Mouse (Mus musculus): Measurements from ENCODE around the gene Fam78a. TPM values are rescaled to one million over a fixed set of nuclear protein-coding genes. Genes with fewer than 3 reads are reported as not detected.
A peak's percentile ranks its signal among the peaks of the same experiment; 100 is the strongest.

Gene Fam78a
- polyA plus RNA-seq, 2 experiments, result 8.9 to 9.8 TPM

- whole genome bisulfite sequencing (ENCODE audit: insufficient replicate concordance), result 81% methylated on average over 7 of the region's 7 CpGs
- Histone ChIP-seq H3K4me3 (ENCODE audit: insufficient read depth in 1 of 2, low read depth in 2 of 2, low read length in 2 of 2) (no peak overlapping the region), H3K36me3 (replicated peaks; ENCODE audit: control insufficient read depth, insufficient read depth, low read depth) (no peaks in the 10 kb centered on the region), H3K27ac (no peak overlapping the region), H3K9me3 (ENCODE audit: control insufficient read depth, low read length) (no peaks in the 10 kb centered on the region), H3K4me1 (replicated peaks; ENCODE audit: control insufficient read depth in 2 of 2, insufficient read depth in 2 of 2, low read length in 1 of 2) (peaks cover 2 to 10% of the 10 kb centered on the region in 2 experiments; a peak in 3 of 4 replicates), H3K27me3 (ENCODE audit: control insufficient read depth, insufficient read depth, low read length) (no peaks in the 10 kb centered on the region), H3K4me2 (ENCODE audit: low read depth) (no peak overlapping the region), H3K9ac (replicated peaks) (no peak overlapping the region)
- ATAC-seq (ENCODE audit: insufficient read depth), result no peak
- DNase-seq (ENCODE audit: low read depth in 3 of 3, low spot score in 3 of 3), result no peak
- TF ChIP-seq CTCF (IDR thresholded peaks at IDR 0.05; ENCODE audit: low read depth) (no peak), EP300 (IDR thresholded peaks at IDR 0.05; ENCODE audit: low read depth) (no peak)
Measured at GRCm38 (mm10) chr2:32104122-32104521, 19.5 kb upstream of the Fam78a start.

DNA sequence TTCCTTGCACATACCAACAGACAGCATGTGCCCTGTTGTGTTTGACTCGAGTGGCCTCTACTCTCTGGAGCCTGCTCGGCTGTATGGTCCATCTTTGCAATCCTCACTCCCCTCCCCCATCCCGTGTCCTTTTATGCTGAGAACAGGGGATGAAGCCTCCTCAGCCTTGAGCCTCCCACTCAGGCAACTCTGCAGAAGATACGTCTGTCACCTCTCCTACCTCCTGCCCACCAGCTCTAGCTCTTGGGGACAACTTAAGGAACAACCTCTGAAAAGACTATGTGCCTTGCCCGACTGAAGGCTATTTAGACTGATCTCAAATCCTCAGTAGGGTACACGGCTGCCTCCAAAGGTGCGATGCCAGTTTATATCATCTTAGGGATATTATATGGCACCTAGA lies 18.9 kb upstream of the Fam78a start:
- WGBS (ENCODE audit: insufficient replicate concordance), result 66% methylated on average over 7 of the region's 7 CpGs
- no peak overlapping the region for H3K27ac ChIP-seq
- H3K9ac ChIP-seq (replicated peaks), result no peak overlapping the region
- H3K4me1 ChIP-seq (replicated peaks; ENCODE audit: control insufficient read depth in 2 of 2, insufficient read depth in 2 of 2, low read length in 1 of 2), result peaks cover 8 to 15% of the 10 kb centered on the region in 2 experiments; a peak in 3 of 4 replicates
- no peak overlapping the region for H3K4me2 ChIP-seq (ENCODE audit: low read depth)
- ATAC-seq (ENCODE audit: insufficient read depth), result no peak
- H3K9me3 ChIP-seq (ENCODE audit: control insufficient read depth, low read length), result no peaks in the 10 kb centered on the region
- H3K27me3 ChIP-seq (ENCODE audit: control insufficient read depth, insufficient read depth, low read length), result no peaks in the 10 kb centered on the region
- H3K36me3 ChIP-seq (replicated peaks; ENCODE audit: control insufficient read depth, insufficient read depth, low read depth), result no peaks in the 10 kb centered on the region
- no peak for TF ChIP-seq CTCF (IDR thresholded peaks at IDR 0.05; ENCODE audit: low read depth)
- no peak for TF ChIP-seq EP300 (IDR thresholded peaks at IDR 0.05; ENCODE audit: low read depth)
- H3K4me3 ChIP-seq (ENCODE audit: insufficient read depth in 1 of 2, low read depth in 2 of 2, low read length in 2 of 2), result no peak overlapping the region
- DNase-seq (ENCODE audit: low read depth in 3 of 3, low spot score in 3 of 3), result no peak

DNA sequence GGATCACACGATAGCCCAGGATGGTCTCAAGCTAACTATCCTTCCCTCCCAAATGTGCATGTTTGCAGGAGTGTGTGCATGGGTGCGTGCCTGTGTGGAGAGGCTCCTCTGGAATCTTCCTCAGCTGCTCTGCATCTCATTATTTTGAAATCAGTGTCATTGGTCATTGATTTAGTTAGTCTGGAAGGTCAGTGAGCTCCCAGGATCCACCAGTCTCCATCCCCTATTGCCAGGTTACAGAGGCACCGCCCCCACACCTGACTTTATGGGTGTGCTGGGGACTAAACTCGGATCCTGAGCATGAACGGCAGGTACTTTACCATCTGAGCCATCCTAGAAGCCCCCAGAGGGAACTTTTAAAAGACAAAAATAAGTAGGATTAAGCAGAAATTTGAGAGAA lies 18.3 kb upstream of the Fam78a start:
- Histone ChIP-seq H3K9me3 (ENCODE audit: control insufficient read depth, low read length) (no peaks in the 10 kb centered on the region), H3K27ac (no peak overlapping the region), H3K27me3 (ENCODE audit: control insufficient read depth, insufficient read depth, low read length) (no peaks in the 10 kb centered on the region), H3K9ac (replicated peaks) (no peak overlapping the region), H3K36me3 (replicated peaks; ENCODE audit: control insufficient read depth, insufficient read depth, low read depth) (no peaks in the 10 kb centered on the region), H3K4me1 (replicated peaks; ENCODE audit: control insufficient read depth in 2 of 2, insufficient read depth in 2 of 2, low read length in 1 of 2) (peaks cover 9 to 18% of the 10 kb centered on the region in 2 experiments; a peak in 3 of 4 replicates), H3K4me2 (ENCODE audit: low read depth) (no peak overlapping the region), H3K4me3 (ENCODE audit: insufficient read depth in 1 of 2, low read depth in 2 of 2, low read length in 2 of 2) (no peak overlapping the region)
- 74% methylated on average over 5 of the region's 5 CpGs for WGBS (ENCODE audit: insufficient replicate concordance)
- no peak for DNase-seq (ENCODE audit: low read depth in 3 of 3, low spot score in 3 of 3)
- no peak for ATAC-seq (ENCODE audit: insufficient read depth)
- no peak for TF ChIP-seq CTCF (IDR thresholded peaks at IDR 0.05; ENCODE audit: low read depth)
- no peak for TF ChIP-seq EP300 (IDR thresholded peaks at IDR 0.05; ENCODE audit: low read depth)

DNA sequence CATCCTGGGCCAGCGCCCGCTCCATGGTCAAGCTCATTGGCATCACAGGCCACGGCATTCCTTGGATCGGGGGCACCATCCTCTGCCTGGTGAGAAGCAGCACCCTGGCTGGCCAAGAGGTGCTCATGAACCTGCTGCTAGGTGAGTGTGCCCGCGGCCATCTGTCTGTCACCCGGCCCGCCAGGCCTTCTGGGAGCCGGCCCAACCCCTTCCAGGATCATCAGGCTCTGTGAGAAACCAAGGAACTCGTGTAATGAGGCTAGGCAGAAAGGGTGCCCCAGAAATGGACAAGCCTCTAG lies 11.4 kb upstream of the Fam78a start:
- WGBS (ENCODE audit: insufficient replicate concordance), result 76% methylated on average over 10 of the region's 10 CpGs

GRCm38 (mm10) chr2:32095351-32096121 lies 10.9 kb upstream of the Fam78a start, which contains the start of gene Plpp7:
TSS of gene Plpp7 (plus strand) at chr2:32095528.
- ATAC-seq (ENCODE audit: insufficient read depth), result peak; percentile 23; the same call in 1 of the 2 replicates

More for the DNA sequence above, 11.4 kb upstream of the Fam78a start:
- DNase-seq (ENCODE audit: low read depth in 3 of 3, low spot score in 3 of 3) (no peak), ATAC-seq (ENCODE audit: insufficient read depth) (no peak)
- Histone ChIP-seq H3K9me3 (ENCODE audit: control insufficient read depth, low read length) (no peaks in the 10 kb centered on the region), H3K27me3 (ENCODE audit: control insufficient read depth, insufficient read depth, low read length) (no peaks in the 10 kb centered on the region), H3K4me3 (ENCODE audit: insufficient read depth in 1 of 2, low read depth in 2 of 2, low read length in 2 of 2) (peak overlapping the region in 1 of 2 experiments; percentile 27; a peak in 1 of 4 replicates), H3K36me3 (replicated peaks; ENCODE audit: control insufficient read depth, insufficient read depth, low read depth) (no peaks in the 10 kb centered on the region), H3K4me1 (replicated peaks; ENCODE audit: control insufficient read depth in 2 of 2, insufficient read depth in 2 of 2, low read length in 1 of 2) (peaks cover 14 to 21% of the 10 kb centered on the region in 2 experiments), H3K4me2 (ENCODE audit: low read depth) (peak overlapping the region; percentile 41), H3K9ac (replicated peaks) (no peak overlapping the region; the same call in 1 of the 2 replicates), H3K27ac (no peak overlapping the region)
- TF ChIP-seq EP300 (IDR thresholded peaks at IDR 0.05; ENCODE audit: low read depth) (no peak), CTCF (IDR thresholded peaks at IDR 0.05; ENCODE audit: low read depth) (no peak)

More at GRCm38 (mm10) chr2:32095351-32096121, 10.9 kb upstream of the Fam78a start, which contains the start of gene Plpp7:
- WGBS (ENCODE audit: insufficient replicate concordance), result 56% methylated on average over 22 of the region's 22 CpGs
- TF ChIP-seq CTCF (IDR thresholded peaks at IDR 0.05; ENCODE audit: low read depth) (no peak), EP300 (IDR thresholded peaks at IDR 0.05; ENCODE audit: low read depth) (no peak)
- Histone ChIP-seq H3K27me3 (ENCODE audit: control insufficient read depth, insufficient read depth, low read length) (no peaks in the 10 kb centered on the region), H3K36me3 (replicated peaks; ENCODE audit: control insufficient read depth, insufficient read depth, low read depth) (no peaks in the 10 kb centered on the region), H3K9ac (replicated peaks) (peak within 1 kb of the TSS; percentile 25; the same call in 1 of the 2 replicates), H3K4me3 (ENCODE audit: insufficient read depth in 1 of 2, low read depth in 2 of 2, low read length in 2 of 2) (peak within 1 kb of the TSS; percentile 27 to 33), H3K4me1 (replicated peaks; ENCODE audit: control insufficient read depth in 2 of 2, insufficient read depth in 2 of 2, low read length in 1 of 2) (peaks cover 14 to 21% of the 10 kb centered on the region in 2 experiments), H3K27ac (no peak within 1 kb of the TSS; the same call in 1 of the 2 replicates), H3K9me3 (ENCODE audit: control insufficient read depth, low read length) (no peaks in the 10 kb centered on the region), H3K4me2 (ENCODE audit: low read depth) (peak within 1 kb of the TSS; percentile 41)
- no peak for DNase-seq (ENCODE audit: low read depth in 3 of 3, low spot score in 3 of 3)

All from liver, embryonic 14.5 days (tissue).